ENCODE assay signal across 13 mouse cellular contexts in genomic region chr12:111424547-111424946, GRCm38 (mm10). TPM values are rescaled to one million over a fixed set of nuclear protein-coding genes. Genes with fewer than 3 reads are reported as not detected.
"Had no signal": no experiment of that assay in that cellular context is flagged by ENCODE, and none has a peak within 500 bp of the region (broad histone marks: within the 10 kb centered on the region; RNA-seq: fewer than 3 reads in every experiment).

No protein-coding gene starts in this region.

- H3K36me3 ChIP-seq: limb, embryonic 12.5 days; limb, embryonic 15.5 days; midbrain, embryonic 10.5 days; midbrain, embryonic 13.5 days; neural tube, embryonic 13.5 days had no signal

- H3K4me3 ChIP-seq: myocyte had no signal

- H3K9me3 ChIP-seq: limb, embryonic 12.5 days; limb, embryonic 15.5 days; midbrain, embryonic 10.5 days; midbrain, embryonic 13.5 days; neural tube, embryonic 13.5 days had no signal

- H3K9ac ChIP-seq: limb, embryonic 12.5 days; limb, embryonic 15.5 days; liver, embryonic 14.5 days; liver, postnatal 0 days had no signal

- H3K4me2 ChIP-seq: liver, embryonic 11.5 days had no signal

- H3K27ac ChIP-seq: kidney, postnatal 0 days; limb, embryonic 12.5 days; limb, embryonic 15.5 days; liver, embryonic 14.5 days; midbrain, embryonic 10.5 days; midbrain, embryonic 13.5 days; neural tube, embryonic 13.5 days had no signal

- ATAC-seq: midbrain, embryonic 16.5 days had no signal

RNA-seq across cellular contexts. Expression of gene Exoc3l4, which starts 7.7 kb away (rescaled TPM):
- total RNA-seq: monocyte, adult 5-6 weeks; neutrophil, adult 5-6 weeks had no signal

RNA-seq across cellular contexts. Expression of gene Lbhd2, which starts 17.9 kb away (rescaled TPM):
- total RNA-seq: monocyte, adult 5-6 weeks; neutrophil, adult 5-6 weeks had no signal
- polyA plus RNA-seq: midbrain, embryonic 10.5 days; midbrain, embryonic 13.5 days; myocyte; neural tube, embryonic 13.5 days had no signal
